Mouse (Mus musculus) heart, adult 2 months (tissue): ENCODE measurements around the gene Tnn. TPM values are rescaled to one million over a fixed set of nuclear protein-coding genes. Genes with fewer than 3 reads are reported as not detected.

Source experiments
- DNase-seq, 2 experiments: peaks; one replicate each; pipeline ENCODE4 v3.0.0; 2021
- H3K27ac ChIP-seq: fragments of 200-600 bp; 2 replicates; pipeline ENCODE4 v1.8.1; 2022
- H3K27me3 ChIP-seq: fragments of 200-500 bp; 2 replicates; pipeline ENCODE4 v1.6.1; 2012; ENCODE audit warnings: mild to moderate bottlenecking, low read length, inconsistent platforms, mixed read lengths; ENCODE audit not compliant: control insufficient read depth, insufficient read depth
- H3K36me3 ChIP-seq: fragments of 200-500 bp; 2 replicates; pipeline ENCODE4 v1.6.1; 2012; ENCODE audit warnings: low read length, inconsistent platforms; ENCODE audit not compliant: control insufficient read depth, insufficient read depth
- H3K4me1 ChIP-seq: fragments of 200-500 bp; 2 replicates; pipeline ENCODE4 v1.6.1; 2011; ENCODE audit warnings: low read length; ENCODE audit not compliant: control insufficient read depth, insufficient read depth
- H3K4me3 ChIP-seq: fragments of 200-600 bp; 2 replicates; pipeline ENCODE4 v1.8.1; 2022
- H3K79me2 ChIP-seq: fragments of 200-500 bp; replicated peaks from 2 replicates; pipeline ENCODE4 v1.6.1; 2012; ENCODE audit warnings: mild to moderate bottlenecking, inconsistent platforms, low read length, moderate library complexity, mixed read lengths; ENCODE audit not compliant: control insufficient read depth, insufficient read depth
- H3K9ac ChIP-seq: fragments of 200-500 bp; 2 replicates; pipeline ENCODE4 v1.6.1; 2012; ENCODE audit warnings: low read depth, mild to moderate bottlenecking, control low read depth, inconsistent platforms, low read length, mixed read lengths
- CTCF ChIP-seq: fragments of 200-600 bp; IDR thresholded peaks from 2 replicates; pipeline ENCODE4 v1.8.1; 2022; ENCODE audit warnings: antibody characterized with exemption, mild to moderate bottlenecking, moderate library complexity
- EP300 ChIP-seq: fragments of 200-500 bp; IDR thresholded peaks from 2 replicates; pipeline ENCODE4 v1.6.1; 2011; ENCODE audit warnings: low read depth, low read length, control low read depth; ENCODE audit not compliant: insufficient read depth
- POLR2A ChIP-seq: fragments of 200-500 bp; IDR thresholded peaks from 2 replicates; pipeline ENCODE4 v1.6.1; 2011; ENCODE audit warnings: mild to moderate bottlenecking, low read depth, low read length, control low read depth; ENCODE audit not compliant: insufficient read depth
- WGBS: fragments of 180-500 bp; shearing (Covaris S2); methylation state at CpG from one replicate; pipeline ENCODE4 v1.1.7; 2018; 5-methylcytosine and 5-hydroxymethylcytosine counted together
- intact Hi-C: fragments of 180-260 bp; cut with DNase I; formaldehyde crosslinking; loops from one replicate; pipeline ENCODE4 v1.15.1; 2025
- polyA plus RNA-seq: library from polyadenylated mRNA; depleted of rRNA; stranded (reverse); fragments of >200 nt; gene quantifications from 2 replicates; pipeline ENCODE4 v1.2.3, GENCODE M21; 2012
- total RNA-seq, 2 experiments: library from RNA; stranded (reverse); gene quantifications; 2 replicates each; pipeline ENCODE4 v1.2.3; 2021

Tnn gene
- total and polyA plus RNA-seq, 3 experiments, result 0.06 TPM; not detected in 2

DNA sequence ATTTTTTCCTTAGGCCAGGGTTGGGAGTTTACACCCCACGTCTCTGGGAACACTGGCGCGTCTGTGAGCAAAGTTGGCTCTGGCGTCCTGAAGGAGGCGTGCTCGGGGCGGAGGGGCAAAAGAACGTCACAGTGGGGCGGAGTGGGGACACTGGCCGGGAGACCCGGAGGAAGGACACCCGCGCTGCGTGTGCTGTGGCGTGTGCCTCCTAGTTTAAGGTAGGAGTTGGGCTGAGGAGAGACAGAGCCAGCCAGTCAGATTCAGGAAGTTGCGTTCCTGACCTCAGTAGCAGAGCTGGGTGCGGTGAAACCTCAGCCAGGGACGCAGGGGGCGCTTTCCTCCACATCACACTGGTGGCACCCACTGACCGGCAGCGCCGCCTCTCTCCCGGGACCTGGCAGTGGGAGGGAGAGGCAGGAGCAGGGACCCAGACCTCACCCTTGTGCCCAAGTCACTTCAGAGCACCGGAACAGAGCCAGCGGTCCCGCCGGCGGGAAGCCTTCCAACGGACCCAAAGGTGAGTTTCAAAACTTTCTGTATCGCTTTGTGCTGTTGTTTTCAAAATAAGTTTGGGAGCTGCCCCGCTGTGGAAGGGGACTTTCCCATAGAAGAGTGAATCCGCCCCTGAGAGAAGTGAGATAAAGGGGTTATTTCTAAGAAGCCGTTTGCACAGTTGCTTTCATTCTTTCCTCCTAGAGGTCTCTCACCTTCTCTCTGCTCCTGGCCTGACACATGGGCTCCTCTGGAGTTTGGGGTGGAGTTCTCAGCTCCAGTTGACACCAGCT, 109.0 kb downstream of the Tnn start, which contains the start of gene 4930523C07Rik:
Gene 4930523C07Rik, plus strand, starts transcription at position 146 of the 785 bp plus-strand sequence.
- Histone ChIP-seq H3K27me3 (no peaks in the 10 kb centered on the region), H3K36me3 (peaks cover 30% of the 10 kb centered on the region), H3K79me2 (peaks cover 5% of the 10 kb centered on the region), H3K27ac (peak within 1 kb of the TSS; percentile 93), H3K4me1 (peaks cover 21% of the 10 kb centered on the region), H3K9ac (peak within 1 kb of the TSS; percentile 73), H3K4me3 (peak within 1 kb of the TSS; percentile 56)
- WGBS, result under 1% methylated on average over 33 of the region's 33 CpGs
- intact Hi-C loops, result loop anchor here (2.0 to 5.0 kb wide), 2 partner anchors 18 to 33 kb away; no protein-coding TSS in a partner anchor
- peak; percentile 87 to 91 for DNase-seq
- TF ChIP-seq POLR2A (peak; percentile 88), EP300 (0 out of 2 replicates have a peak, but pooled peaks have one; percentile 33), CTCF (peak; percentile 74)

DNA sequence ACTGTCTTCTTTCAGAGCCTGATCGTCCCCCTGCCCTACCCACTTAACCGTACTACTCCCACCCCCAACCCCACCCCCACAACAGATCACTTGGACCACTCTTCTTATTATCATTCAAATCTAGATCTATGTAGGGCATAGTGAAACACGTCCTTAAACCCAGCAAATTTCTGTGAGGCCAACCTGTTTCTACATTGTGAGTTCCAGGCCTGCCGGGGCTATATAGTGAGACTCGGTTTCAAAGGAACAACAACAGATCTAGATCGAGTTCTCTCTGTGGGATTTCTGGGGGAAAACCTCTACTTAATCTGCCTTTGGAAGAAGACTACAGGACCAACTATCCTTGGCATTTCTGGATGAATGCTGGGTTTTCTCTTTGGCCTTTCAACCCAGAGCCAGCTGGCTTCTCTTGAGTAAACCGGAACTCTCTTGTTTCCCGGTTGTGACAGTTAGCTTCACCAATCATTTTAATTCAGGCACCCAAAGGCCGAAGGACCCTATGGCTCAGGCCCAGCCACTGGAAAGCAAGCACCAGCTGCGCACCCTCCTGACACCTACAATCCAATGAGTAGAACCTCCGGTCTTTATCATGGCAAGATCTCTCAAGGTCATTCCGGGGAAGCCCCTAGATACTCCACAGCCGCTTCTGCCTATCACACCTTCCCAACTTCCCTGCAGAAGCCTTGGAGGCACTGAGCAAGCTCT, 110.0 kb downstream of the Tnn start:
- Histone ChIP-seq H3K9ac (no peak overlapping the region), H3K27me3 (no peaks in the 10 kb centered on the region), H3K27ac (peak overlapping the region; percentile 93), H3K79me2 (peaks cover 3% of the 10 kb centered on the region), H3K4me1 (peaks cover 14% of the 10 kb centered on the region), H3K36me3 (peaks cover 23% of the 10 kb centered on the region), H3K4me3 (peak overlapping the region; percentile 56)
- TF ChIP-seq POLR2A (no peak), EP300 (no peak), CTCF (no peak)
- 84% methylated on average over 13 of the region's 13 CpGs for WGBS
- no peak for DNase-seq
- intact Hi-C loops, result loop anchor here (5.0 kb wide), 1 partner anchor 34 kb away; no protein-coding TSS in a partner anchor

GRCm38 (mm10) chr1:160042351-160042750, 111.0 kb downstream of the Tnn start:
- H3K36me3 ChIP-seq, result peaks cover 17% of the 10 kb centered on the region
- 0 out of 2 replicates have a peak, but pooled peaks cover under 1% of the 10 kb centered on the region for H3K79me2 ChIP-seq
- H3K9ac ChIP-seq, result no peak overlapping the region
- no peak overlapping the region for H3K4me3 ChIP-seq
- no peaks in the 10 kb centered on the region for H3K27me3 ChIP-seq
- no peak for TF ChIP-seq POLR2A
- no peak for TF ChIP-seq CTCF
- TF ChIP-seq EP300, result no peak
- no peak overlapping the region for H3K27ac ChIP-seq
- no peak for DNase-seq
- 89% methylated on average over 7 of the region's 7 CpGs for WGBS
- intact Hi-C loops, result loop anchor here (5.0 kb wide), 1 partner anchor 35 kb away; no protein-coding TSS in a partner anchor
- H3K4me1 ChIP-seq, result peaks cover 14% of the 10 kb centered on the region

GRCm38 (mm10) chr1:160041264-160041775, 112.1 kb downstream of the Tnn start:
- Histone ChIP-seq H3K9ac (no peak overlapping the region), H3K36me3 (peaks cover 14% of the 10 kb centered on the region), H3K4me1 (peaks cover 11% of the 10 kb centered on the region), H3K27ac (no peak overlapping the region), H3K79me2 (no peaks in the 10 kb centered on the region), H3K27me3 (no peaks in the 10 kb centered on the region), H3K4me3 (no peak overlapping the region)
- WGBS, result 89% methylated on average over 7 of the region's 7 CpGs
- TF ChIP-seq EP300 (no peak), POLR2A (no peak)
- intact Hi-C loops, result loop anchor here (5.0 kb wide), 1 partner anchor 36 kb away; no protein-coding TSS in a partner anchor
- no peak for DNase-seq

GRCm38 (mm10) chr1:160039951-160040645, 113.3 kb downstream of the Tnn start:
- no peaks in the 10 kb centered on the region for H3K79me2 ChIP-seq
- H3K4me1 ChIP-seq, result peaks cover 7% of the 10 kb centered on the region
- intact Hi-C loops, result loop anchor here (5.0 to 10.0 kb wide), 2 partner anchors 37 to 1005 kb away; no protein-coding TSS in a partner anchor
- no peak for TF ChIP-seq POLR2A
- no peak for TF ChIP-seq CTCF
- TF ChIP-seq EP300, result no peak
- H3K36me3 ChIP-seq, result peaks cover 12% of the 10 kb centered on the region; the same call in 1 of the 2 replicates
- no peak overlapping the region for H3K9ac ChIP-seq
- WGBS, result 78% methylated on average over 7 of the region's 7 CpGs
- no peak overlapping the region for H3K4me3 ChIP-seq
- no peaks in the 10 kb centered on the region for H3K27me3 ChIP-seq
- DNase-seq, result no peak
- no peak overlapping the region for H3K27ac ChIP-seq
